Mouse (Mus musculus): ENCODE data around the gene Atl3.

Gene Atl3

GRCm38 (mm10) chr19:7562601-7563129 lies 68.8 kb downstream of the Atl3 start:
- no peak for DNase-seq

- no peak for DNase-seq
Measured at GRCm38 (mm10) chr19:7563676-7564075, 69.8 kb downstream of the Atl3 start.

- no peak for DNase-seq
Measured at GRCm38 (mm10) chr19:7564457-7564856, 70.6 kb downstream of the Atl3 start.

- no peak for DNase-seq
Measured at GRCm38 (mm10) chr19:7566826-7567225, 73.0 kb downstream of the Atl3 start.

- DNase-seq: no peak
Measured at GRCm38 (mm10) chr19:7568364-7568763, 74.5 kb downstream of the Atl3 start.

- no peak for DNase-seq
Measured at GRCm38 (mm10) chr19:7569650-7570049, 75.8 kb downstream of the Atl3 start.

GRCm38 (mm10) chr19:7576180-7576579 lies 82.3 kb downstream of the Atl3 start:
- DNase-seq: no peak

- DNase-seq: no peak
Measured at GRCm38 (mm10) chr19:7577710-7578109, 83.9 kb downstream of the Atl3 start.

GRCm38 (mm10) chr19:7581042-7581441 lies 87.2 kb downstream of the Atl3 start:
- no peak for DNase-seq

GRCm38 (mm10) chr19:7583101-7583500 lies 89.3 kb downstream of the Atl3 start:
- DNase-seq: no peak

- DNase-seq: no peak
Measured at GRCm38 (mm10) chr19:7583599-7583998, 89.8 kb downstream of the Atl3 start.

- peak in 1 of 2 experiments; percentile 9 for DNase-seq
Measured at GRCm38 (mm10) chr19:7585279-7585678, 91.4 kb downstream of the Atl3 start.

GRCm38 (mm10) chr19:7585764-7586163 lies 91.9 kb downstream of the Atl3 start:
- no peak for DNase-seq
